11 mouse cellular contexts compared by ENCODE assay signal in genomic region chr12:73507105-73507504, GRCm38 (mm10). TPM values are rescaled to one million over a fixed set of nuclear protein-coding genes. Genes with fewer than 3 reads are reported as not detected.
DNase-seq lines count a peak whose midpoint lies in the region; ATAC-seq lines count a peak whose summit lies in the region.
"Had no signal": no experiment of that assay in that cellular context is flagged by ENCODE, and none has a peak within 500 bp of the region (broad histone marks: within the 10 kb centered on the region; RNA-seq: fewer than 3 reads in every experiment).

No protein-coding gene starts in this region.

- H3K9me3 ChIP-seq in embryonic facial prominence, embryonic 11.5 days (replicated peaks; ENCODE audit: control insufficient read depth, low read length), result no peaks in the 10 kb centered on the region
- no peaks in the 10 kb centered on the region for H3K9me3 ChIP-seq in embryonic facial prominence, embryonic 10.5 days
- no peaks in the 10 kb centered on the region for H3K9me3 ChIP-seq in lung, embryonic 16.5 days (ENCODE audit: control insufficient read depth, low read length)
- no peaks in the 10 kb centered on the region for H3K9me3 ChIP-seq in forebrain, embryonic 15.5 days
- H3K9me3 ChIP-seq: midbrain, embryonic 13.5 days had no signal

- H3K4me3 ChIP-seq in embryonic facial prominence, embryonic 11.5 days (ENCODE audit: low read depth, low read length), result no peak overlapping the region
- no peak overlapping the region for H3K4me3 ChIP-seq in embryonic facial prominence, embryonic 10.5 days
- H3K4me3 ChIP-seq in lung, embryonic 16.5 days (ENCODE audit: low read length), result peak overlapping the region; percentile 19
- H3K4me3 ChIP-seq in forebrain, embryonic 15.5 days, result no peak overlapping the region
- H3K4me3 ChIP-seq: midbrain, embryonic 13.5 days had no signal

- no peak overlapping the region for H3K27ac ChIP-seq in embryonic facial prominence, embryonic 11.5 days (replicated peaks; ENCODE audit: low read depth, low read length)
- no peak overlapping the region for H3K27ac ChIP-seq in embryonic facial prominence, embryonic 10.5 days (replicated peaks)
- peak overlapping the region; percentile 30; the same call in 1 of the 2 replicates for H3K27ac ChIP-seq in lung, embryonic 16.5 days (ENCODE audit: low read length)
- H3K27ac ChIP-seq in forebrain, embryonic 15.5 days (replicated peaks), result no peak overlapping the region
- H3K27ac ChIP-seq: midbrain, embryonic 13.5 days had no signal

- H3K9ac ChIP-seq in embryonic facial prominence, embryonic 11.5 days (replicated peaks; ENCODE audit: low read length), result no peak overlapping the region
- no peak overlapping the region for H3K9ac ChIP-seq in lung, embryonic 16.5 days (ENCODE audit: low read length)
- H3K9ac ChIP-seq in forebrain, embryonic 15.5 days (replicated peaks), result no peak overlapping the region
- H3K9ac ChIP-seq: midbrain, embryonic 13.5 days had no signal

- H3K27me3 ChIP-seq in embryonic facial prominence, embryonic 11.5 days (ENCODE audit: control insufficient read depth, insufficient read depth, low read length), result no peaks in the 10 kb centered on the region
- H3K27me3 ChIP-seq in embryonic facial prominence, embryonic 10.5 days (replicated peaks; ENCODE audit: low read depth, poor library complexity, severe bottlenecking), result peaks cover 9% of the 10 kb centered on the region; the same call in 1 of the 2 replicates
- H3K27me3 ChIP-seq in lung, embryonic 16.5 days (ENCODE audit: control insufficient read depth, insufficient read depth, low read depth, low read length), result no peaks in the 10 kb centered on the region
- H3K27me3 ChIP-seq in forebrain, embryonic 15.5 days, result no peaks in the 10 kb centered on the region
- H3K27me3 ChIP-seq: midbrain, embryonic 13.5 days had no signal

- no peak overlapping the region for H3K4me2 ChIP-seq in embryonic facial prominence, embryonic 11.5 days (ENCODE audit: low read depth, low read length)
- peak overlapping the region; percentile 43 for H3K4me2 ChIP-seq in lung, embryonic 16.5 days (ENCODE audit: low read depth, low read length)
- H3K4me2 ChIP-seq in forebrain, embryonic 15.5 days (replicated peaks), result no peak overlapping the region
- H3K4me2 ChIP-seq: midbrain, embryonic 13.5 days had no signal

- no peak for ATAC-seq in embryonic facial prominence, embryonic 11.5 days (replicated peaks; ENCODE audit: insufficient number of reproducible peaks, low FRiP score, low TSS enrichment, low read depth)
- ATAC-seq in lung, embryonic 16.5 days (ENCODE audit: low read depth), result peak; percentile 51
- ATAC-seq in forebrain, embryonic 15.5 days (replicated peaks), result no peak

- no peaks in the 10 kb centered on the region for H3K36me3 ChIP-seq in embryonic facial prominence, embryonic 11.5 days (replicated peaks; ENCODE audit: control insufficient read depth, insufficient read depth, low read depth, low read length)
- H3K36me3 ChIP-seq in embryonic facial prominence, embryonic 10.5 days (replicated peaks), result no peaks in the 10 kb centered on the region
- H3K36me3 ChIP-seq in lung, embryonic 16.5 days (ENCODE audit: control insufficient read depth, insufficient read depth, low read length), result no peaks in the 10 kb centered on the region
- H3K36me3 ChIP-seq in forebrain, embryonic 15.5 days, result no peaks in the 10 kb centered on the region
- H3K36me3 ChIP-seq: midbrain, embryonic 13.5 days had no signal

- 73% methylated on average over 14 of the region's 14 CpGs for WGBS in embryonic facial prominence, embryonic 11.5 days
- WGBS in embryonic facial prominence, embryonic 10.5 days, result 79% methylated on average over 14 of the region's 14 CpGs
- WGBS in lung, embryonic 16.5 days, result 56% methylated on average over 14 of the region's 14 CpGs
- WGBS in forebrain, embryonic 15.5 days, result 82% methylated on average over 14 of the region's 14 CpGs

- H3K4me1 ChIP-seq in embryonic facial prominence, embryonic 11.5 days (ENCODE audit: control insufficient read depth, insufficient read depth, low read length), result no peaks in the 10 kb centered on the region
- peaks cover 56% of the 10 kb centered on the region for H3K4me1 ChIP-seq in embryonic facial prominence, embryonic 10.5 days
- H3K4me1 ChIP-seq in lung, embryonic 16.5 days (replicated peaks; ENCODE audit: control insufficient read depth, insufficient read depth, low read length), result peaks cover 4% of the 10 kb centered on the region; the same call in 1 of the 2 replicates
- H3K4me1 ChIP-seq in forebrain, embryonic 15.5 days, result no peaks in the 10 kb centered on the region
- H3K4me1 ChIP-seq: midbrain, embryonic 13.5 days had no signal

- DNase-seq in embryonic facial prominence, embryonic 11.5 days (ENCODE audit: low spot score), result peak; percentile 55
- no peak for DNase-seq in embryonic facial prominence, embryonic 10.5 days (ENCODE audit: low spot score)
- peak; percentile 35 to 53 for DNase-seq in right cerebral cortex, adult 2 months (ENCODE audit: low spot score in 2 of 2)
- no peak for DNase-seq in right cerebral cortex, postnatal 4 days
- no peak for DNase-seq in thymus, postnatal 0 days (ENCODE audit: low spot score)
- DNase-seq in spleen, postnatal 14 days (ENCODE audit: low spot score in 2 of 2), result no peak
- DNase-seq: cerebellum, adult 18-20 months; kidney, postnatal 14 days had no signal

RNA-seq across cellular contexts. Expression of gene Tmem30b, which starts 39.1 kb away (rescaled TPM):
- 10.3 and 11.2 TPM in 2 replicates for polyA plus RNA-seq in embryonic facial prominence, embryonic 11.5 days (2014; fragmentation: Nextera tagmentation; extraction: Ambion mirVana)
- 8.1 and 11.0 TPM in 2 replicates for polyA plus RNA-seq in embryonic facial prominence, embryonic 10.5 days (2016; fragmentation: Nextera tagmentation; extraction: Ambion mirVana)
- 9.2 and 10.1 TPM in 2 replicates for polyA plus RNA-seq in lung, embryonic 16.5 days (2015; fragmentation: Nextera tagmentation; extraction: Ambion mirVana)
- 11.6 and 12.5 TPM in 2 replicates for polyA plus RNA-seq in thymus, postnatal 0 days (2015; fragmentation: Nextera tagmentation; extraction: Ambion mirVana)
- 0.19 and 0.22 TPM in 2 replicates for polyA plus RNA-seq in forebrain, embryonic 15.5 days (2015; fragmentation: Nextera tagmentation; extraction: Ambion mirVana)

Comparison
In these comparisons a context has a peak if more than half of its experiments do, and no peak if none do; other contexts are left out.
1. DNase-seq: peak in embryonic facial prominence, embryonic 11.5 days (single experiment) and right cerebral cortex, adult 2 months (2 of 2); none in embryonic facial prominence, embryonic 10.5 days (single experiment), right cerebral cortex, postnatal 4 days (single experiment), thymus, postnatal 0 days (single experiment) and spleen, postnatal 14 days (0 of 2).